Mouse (Mus musculus) hindlimb bud, embryonic 11.5 days (tissue): ENCODE measurements around the gene Vtcn1.
A peak's percentile ranks its signal among the peaks of the same experiment; 100 is the strongest.

Experiments
- DNase-seq: peaks from one replicate; pipeline ENCODE4 v3.0.0-alpha.2; 2012; ENCODE audit warnings: low read depth, low spot score; ENCODE audit errors: extremely low spot score

The Vtcn1 gene

GRCm38 (mm10) chr3:100856050-100856815, 31.0 kb downstream of the Vtcn1 start:
- DNase-seq: no peak

- DNase-seq: no peak
These were observed 31.9 kb downstream of the Vtcn1 start for GRCm38 (mm10) chr3:100857139-100857538.

- no peak for DNase-seq
These were observed 33.2 kb downstream of the Vtcn1 start for GRCm38 (mm10) chr3:100858334-100859002.

DNA sequence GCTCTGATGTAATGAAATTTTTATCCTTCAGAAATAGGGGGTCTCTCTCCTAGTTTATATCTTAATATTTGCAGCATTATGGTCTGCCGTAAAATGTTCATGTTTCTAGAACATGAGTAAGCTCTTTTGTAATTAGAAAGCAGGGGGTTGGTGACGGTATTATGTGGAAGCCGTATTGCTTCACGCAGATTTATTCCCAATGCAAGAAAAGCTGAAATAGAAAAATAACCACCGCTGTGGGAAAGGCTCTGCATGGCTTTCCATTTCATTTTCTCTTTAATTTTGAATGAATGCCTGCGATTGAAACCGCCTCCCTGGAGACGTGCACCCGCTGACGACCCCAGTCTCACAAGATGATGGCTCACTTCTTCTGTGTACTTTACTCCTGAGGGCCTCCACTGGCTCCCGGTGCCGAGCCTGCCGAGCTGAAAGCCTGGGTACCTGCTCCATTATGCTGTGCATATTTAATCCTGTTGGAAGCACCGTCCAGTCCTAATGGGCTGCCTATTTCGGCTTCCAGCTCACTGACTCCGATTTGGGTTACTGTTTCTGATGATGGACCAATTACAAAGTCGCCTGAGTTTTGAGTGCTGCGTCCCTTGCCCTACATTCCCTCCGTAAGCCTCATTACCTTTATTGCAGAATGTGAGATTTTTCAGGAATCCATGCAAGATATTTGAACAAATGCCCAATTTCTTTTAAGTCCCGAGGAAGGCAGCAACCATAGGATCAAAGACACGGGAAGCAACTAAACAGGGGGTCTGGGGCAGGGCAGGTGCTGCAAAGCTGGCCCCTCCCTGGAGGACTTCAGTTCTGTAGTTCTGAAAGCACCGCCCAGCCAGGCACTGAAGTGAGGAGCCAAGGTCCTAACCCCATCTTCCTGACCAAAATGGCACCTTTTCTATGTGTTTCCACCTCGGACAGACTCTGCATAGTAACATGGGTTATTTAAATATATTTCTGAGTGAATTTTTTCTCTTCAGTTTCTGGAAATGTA, 36.3 kb downstream of the Vtcn1 start:
- DNase-seq: no peak

DNA sequence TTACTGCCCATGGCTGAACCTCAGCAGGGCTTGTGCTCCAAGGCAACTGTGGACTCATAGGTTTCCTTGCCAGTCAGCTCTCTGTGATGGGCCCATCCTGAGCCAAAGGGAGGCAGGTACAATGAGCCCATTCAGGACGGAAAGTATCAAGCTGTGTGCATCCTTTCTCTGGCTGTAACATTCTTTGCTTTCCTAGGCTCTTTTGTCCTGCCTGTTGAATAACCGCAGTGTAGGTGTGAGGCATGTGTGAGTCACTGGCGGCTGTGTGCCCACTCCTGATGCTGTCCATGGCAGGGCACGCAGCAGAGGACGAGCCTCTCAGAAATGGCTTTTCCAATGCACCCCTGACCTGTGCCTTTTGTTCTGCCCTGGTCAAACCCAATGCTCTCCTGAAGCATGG, 41.7 kb downstream of the Vtcn1 start:
- no peak for DNase-seq

DNA sequence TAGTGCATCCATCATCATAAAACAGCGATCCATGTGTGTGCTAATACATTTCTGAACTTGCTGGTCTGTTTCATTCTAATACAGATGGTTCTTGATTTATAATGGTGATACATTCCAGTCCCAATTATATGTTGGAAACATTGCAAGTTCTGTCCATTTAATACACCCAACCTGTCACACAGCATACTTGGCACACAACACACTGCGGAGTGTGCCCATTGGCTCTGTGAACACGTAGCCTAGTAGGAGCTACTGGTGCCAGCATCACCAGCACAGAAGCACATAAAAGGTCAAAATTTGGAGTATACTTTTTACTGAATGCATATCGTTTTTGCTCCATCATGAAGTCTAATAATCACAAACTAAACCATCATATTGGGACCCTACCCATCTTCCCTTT, 51.8 kb downstream of the Vtcn1 start:
- DNase-seq: no peak

- DNase-seq: no peak
These were observed 56.1 kb downstream of the Vtcn1 start for GRCm38 (mm10) chr3:100881403-100881802.

GRCm38 (mm10) chr3:100881843-100882634, 56.8 kb downstream of the Vtcn1 start:
- DNase-seq: no peak

- DNase-seq: no peak
These were observed 64.0 kb downstream of the Vtcn1 start for GRCm38 (mm10) chr3:100889234-100889633.

DNA sequence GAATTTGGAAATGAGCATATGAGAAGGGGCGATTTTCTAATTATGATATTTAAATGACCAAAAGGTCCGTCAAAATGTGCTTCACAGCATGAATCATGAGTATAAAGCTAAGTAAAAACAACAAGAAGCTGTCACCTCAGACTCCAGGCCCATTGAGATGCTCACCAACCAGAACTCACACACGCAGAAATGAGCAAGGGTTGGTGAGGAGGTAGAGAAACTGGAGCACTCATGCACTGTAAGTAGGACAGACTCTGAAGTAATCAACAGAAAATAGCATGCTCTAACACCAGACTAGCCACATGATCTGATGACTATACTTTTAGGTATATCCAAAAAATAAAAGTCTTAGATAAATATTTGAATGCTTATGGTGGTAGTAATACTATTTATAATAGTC, 65.1 kb downstream of the Vtcn1 start:
- DNase-seq: no peak

- no peak for DNase-seq
These were observed 67.4 kb downstream of the Vtcn1 start for GRCm38 (mm10) chr3:100892383-100893335.

- no peak for DNase-seq
These were observed 70.2 kb downstream of the Vtcn1 start for GRCm38 (mm10) chr3:100895500-100895899.

GRCm38 (mm10) chr3:100906128-100906527, 80.9 kb downstream of the Vtcn1 start:
- no peak for DNase-seq

GRCm38 (mm10) chr3:100906916-100907315, 81.7 kb downstream of the Vtcn1 start:
- DNase-seq: no peak

GRCm38 (mm10) chr3:100908594-100908993, 83.3 kb downstream of the Vtcn1 start:
- no peak for DNase-seq

- DNase-seq: no peak
These were observed 85.4 kb downstream of the Vtcn1 start for GRCm38 (mm10) chr3:100910621-100911020.

GRCm38 (mm10) chr3:100911026-100911425, 85.8 kb downstream of the Vtcn1 start:
- no peak for DNase-seq

DNA sequence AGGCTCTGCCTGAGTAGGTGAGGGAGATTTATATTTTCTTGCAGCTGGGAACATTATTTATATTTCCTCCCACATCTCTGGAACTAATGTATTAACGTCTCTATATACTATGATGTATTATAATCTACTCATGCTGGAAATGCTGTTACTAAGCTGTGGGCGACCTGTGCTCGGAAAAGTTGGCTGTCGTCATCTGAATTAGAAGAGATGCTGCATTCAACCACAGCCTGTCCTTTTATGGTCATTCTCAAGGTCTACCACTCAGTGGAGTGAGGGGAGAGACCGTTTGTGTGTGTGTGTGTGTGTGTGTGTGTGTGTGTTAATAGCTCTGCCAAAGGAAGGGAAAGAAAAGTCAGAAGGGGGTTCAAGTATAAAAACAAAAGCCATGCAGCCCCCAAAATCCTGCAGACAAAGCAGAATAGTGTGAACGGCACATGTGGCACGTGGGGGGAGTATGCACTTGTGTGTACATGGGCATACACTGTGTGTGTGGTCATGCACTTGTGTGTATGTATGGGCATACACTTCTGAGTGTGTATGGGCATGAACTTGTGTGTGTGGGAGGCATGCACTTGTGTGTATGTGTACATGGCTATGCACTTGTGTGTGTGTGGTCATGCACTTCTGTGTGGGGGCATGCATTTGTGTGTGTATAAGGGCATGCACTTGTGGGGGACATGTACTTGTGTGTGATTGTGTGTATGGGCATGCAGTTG, 86.4 kb downstream of the Vtcn1 start:
- no peak for DNase-seq

- DNase-seq: peak; percentile 60
These were observed 91.6 kb downstream of the Vtcn1 start for GRCm38 (mm10) chr3:100916844-100917243.
